Mouse (Mus musculus): ENCODE measurements around the gene Rhbdd1. TPM values are rescaled to one million over a fixed set of nuclear protein-coding genes. Genes with fewer than 3 reads are reported as not detected.

Rhbdd1 gene
- total RNA-seq, 1 experiment from 2014 or later: 15.8 TPM

DNA sequence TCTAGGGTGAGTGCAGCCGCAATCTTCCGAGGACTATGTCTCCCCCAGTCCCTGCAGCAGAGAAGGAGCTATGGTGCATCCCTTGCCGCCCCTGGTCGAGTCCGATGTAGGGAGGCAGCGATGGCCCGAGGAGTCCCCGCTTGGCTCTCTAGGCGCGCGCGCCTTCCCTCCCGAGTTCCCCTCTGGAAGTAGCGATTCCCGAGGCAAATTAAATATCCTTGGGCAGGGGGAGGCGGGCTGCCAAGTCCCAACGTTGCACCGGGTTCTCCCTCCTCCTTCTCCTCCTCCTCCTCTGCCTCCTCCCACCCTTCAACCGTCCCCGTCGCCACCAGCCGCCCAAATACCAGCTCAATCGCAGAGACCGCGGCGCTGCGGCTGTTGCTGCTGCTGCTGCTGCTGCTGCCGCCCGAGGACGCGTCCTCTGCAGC, 25.5 kb upstream of the Rhbdd1 start:
- peak; percentile 23; the same call in 1 of the 2 replicates for ATAC-seq (replicated peaks; ENCODE audit: low read depth, poor library complexity, severe bottlenecking)

DNA sequence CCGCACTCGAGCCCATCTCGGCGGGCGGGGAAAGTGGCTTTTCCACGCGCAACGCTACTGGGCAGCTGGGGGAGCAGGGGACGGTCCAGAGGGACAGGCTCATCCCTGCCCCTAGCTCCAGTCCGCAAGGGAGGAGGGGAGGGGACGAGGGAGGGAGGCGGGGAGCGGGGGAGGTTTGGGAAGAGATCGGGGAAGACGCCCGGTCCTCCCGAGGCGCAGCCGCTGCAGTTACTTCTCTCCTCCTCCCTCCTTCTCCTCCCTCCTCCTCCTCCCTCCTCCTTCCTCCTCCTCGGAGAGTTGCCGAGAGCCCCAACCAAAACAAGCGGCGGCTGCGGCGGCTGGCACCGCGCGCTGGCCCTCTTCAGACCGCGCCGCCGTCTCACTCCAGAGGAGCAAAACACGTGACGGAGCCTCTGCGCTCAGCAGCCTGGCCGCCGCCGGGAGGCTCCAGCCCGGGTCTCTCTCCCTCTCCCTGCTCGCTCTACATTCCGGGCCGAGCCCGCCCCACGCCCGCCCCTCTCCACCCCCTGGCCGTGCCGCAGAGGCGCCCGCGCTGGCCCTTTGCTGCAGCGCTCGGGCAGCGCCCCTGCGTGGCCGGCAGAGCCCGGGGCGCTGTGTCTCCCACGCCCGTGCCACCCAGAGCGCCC, 25.0 kb upstream of the Rhbdd1 start, which contains the start of gene Irs1:
Gene Irs1, minus strand, starts transcription at position 266 of the 647 bp plus-strand sequence.
- ATAC-seq (replicated peaks; ENCODE audit: low read depth, poor library complexity, severe bottlenecking): peak; percentile 60

DNA sequence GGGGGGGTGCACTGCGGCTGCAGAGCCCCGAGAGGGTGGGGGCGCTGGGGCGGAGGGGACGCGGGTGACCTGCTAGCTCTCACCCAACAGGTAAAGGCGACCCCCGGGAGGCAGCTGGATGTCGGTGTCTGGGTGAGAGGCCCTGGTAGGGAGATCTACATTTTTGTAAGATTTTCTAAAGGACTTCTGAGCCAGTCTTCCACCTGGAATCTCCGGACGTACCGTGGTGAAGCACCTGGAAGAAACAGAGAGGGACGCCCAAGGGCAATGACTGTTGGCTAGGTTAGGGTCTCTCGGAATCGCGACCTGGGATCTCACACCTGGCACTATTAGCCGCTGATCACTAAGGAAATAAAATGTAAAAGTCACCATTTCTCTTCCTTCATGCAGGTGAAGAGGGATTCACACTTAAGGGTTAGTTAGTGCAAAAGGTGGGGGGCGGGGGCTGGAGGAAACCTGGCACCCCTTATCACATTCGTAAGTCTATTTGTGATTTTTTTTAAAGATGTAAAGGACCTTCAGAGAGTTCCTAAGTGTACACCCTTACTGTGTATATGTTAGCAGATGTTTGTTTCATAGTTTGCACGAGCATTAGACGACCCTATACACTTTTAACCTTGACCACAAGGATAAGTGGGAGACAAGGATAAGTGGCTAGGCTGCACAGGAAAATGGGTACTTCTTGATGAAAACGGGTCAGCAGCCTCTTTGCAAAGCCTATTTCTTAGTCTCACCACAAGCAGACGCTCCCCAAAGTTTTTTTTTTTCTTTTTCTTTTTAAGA, 24.1 kb upstream of the Rhbdd1 start:
- no peak for ATAC-seq (replicated peaks; ENCODE audit: low read depth, poor library complexity, severe bottlenecking)

DNA sequence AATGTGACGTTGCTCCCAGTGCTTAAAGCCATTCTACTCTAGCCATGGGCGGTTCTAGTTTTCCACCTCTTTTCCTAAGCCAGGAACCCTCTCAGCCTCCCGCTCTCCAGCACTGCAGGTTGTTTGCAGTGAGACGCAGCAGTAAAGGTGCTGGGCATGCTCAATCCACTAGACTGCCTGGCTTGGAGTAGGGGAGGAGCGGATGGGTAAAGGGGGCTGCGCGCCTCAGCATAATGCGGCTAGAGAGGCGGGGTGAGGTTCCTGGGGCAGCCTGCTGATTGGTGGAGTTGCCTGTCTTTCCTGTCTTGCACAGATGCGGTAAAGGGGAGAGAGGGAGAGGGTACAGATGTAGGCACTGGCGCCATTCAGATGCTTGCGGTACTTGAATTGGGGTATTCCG, 23.5 kb upstream of the Rhbdd1 start:
- no peak; the same call in 1 of the 2 replicates for ATAC-seq (replicated peaks; ENCODE audit: low read depth, poor library complexity, severe bottlenecking)

DNA sequence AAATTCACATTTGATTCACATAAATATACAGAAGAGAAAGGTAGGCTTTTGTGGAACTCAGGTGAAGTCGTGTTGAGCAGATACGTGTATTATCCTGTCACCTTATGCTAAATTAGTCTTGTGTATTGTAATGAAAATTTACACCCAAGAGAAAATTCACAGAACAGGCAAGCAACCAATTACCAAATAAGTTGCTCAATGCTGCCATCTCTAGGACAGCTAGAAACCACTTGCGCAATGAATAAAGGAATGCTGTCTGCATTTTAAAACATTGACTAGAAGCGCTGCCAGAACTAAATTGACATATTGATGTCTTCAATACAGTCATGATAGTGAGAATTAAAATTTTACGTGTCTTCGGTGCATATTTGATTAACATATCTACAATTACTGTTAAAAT, 22.1 kb upstream of the Rhbdd1 start:
- ATAC-seq (replicated peaks; ENCODE audit: low read depth, poor library complexity, severe bottlenecking): peak; percentile 33; the same call in 1 of the 2 replicates

DNA sequence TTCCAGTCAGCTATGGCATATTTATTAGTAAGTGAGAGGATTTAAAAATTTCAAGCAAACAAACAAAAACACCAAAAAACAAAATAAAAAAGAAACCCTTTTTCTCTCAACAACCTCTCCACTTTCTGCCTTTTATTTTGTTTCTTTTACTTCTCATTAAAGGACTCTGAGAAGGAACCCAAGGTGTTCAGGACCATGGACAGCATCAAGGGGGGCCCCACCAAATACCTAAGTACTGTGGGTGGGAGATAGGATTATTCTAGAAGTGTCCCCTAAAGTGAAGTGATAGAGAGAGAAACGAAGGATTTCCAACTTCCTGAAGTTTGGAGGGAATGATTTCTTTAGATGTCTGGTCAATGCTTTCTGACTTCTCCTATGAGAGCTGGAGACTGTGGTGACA, 17.7 kb upstream of the Rhbdd1 start:
- ATAC-seq (replicated peaks; ENCODE audit: low read depth, poor library complexity, severe bottlenecking): no peak

DNA sequence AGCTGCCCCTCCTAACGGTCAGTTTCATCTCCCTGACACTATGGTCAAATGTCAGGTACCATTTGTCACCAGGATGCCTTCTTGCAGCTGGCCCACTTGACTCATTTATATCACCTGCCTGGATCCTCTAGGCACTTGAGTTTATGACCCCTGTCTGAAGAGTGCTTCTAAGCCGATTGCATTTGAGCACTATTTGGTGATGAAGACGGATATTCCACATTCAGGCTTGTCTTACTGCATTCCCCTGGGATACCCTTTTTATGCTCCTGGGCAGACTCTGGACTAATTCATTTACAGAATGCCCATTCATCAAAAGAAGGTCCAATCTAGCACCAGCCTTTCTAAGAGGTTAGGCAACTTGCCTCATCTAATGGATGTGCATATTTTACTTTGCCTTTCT, 11.8 kb upstream of the Rhbdd1 start:
- no peak for ATAC-seq (replicated peaks; ENCODE audit: low read depth, poor library complexity, severe bottlenecking)

DNA sequence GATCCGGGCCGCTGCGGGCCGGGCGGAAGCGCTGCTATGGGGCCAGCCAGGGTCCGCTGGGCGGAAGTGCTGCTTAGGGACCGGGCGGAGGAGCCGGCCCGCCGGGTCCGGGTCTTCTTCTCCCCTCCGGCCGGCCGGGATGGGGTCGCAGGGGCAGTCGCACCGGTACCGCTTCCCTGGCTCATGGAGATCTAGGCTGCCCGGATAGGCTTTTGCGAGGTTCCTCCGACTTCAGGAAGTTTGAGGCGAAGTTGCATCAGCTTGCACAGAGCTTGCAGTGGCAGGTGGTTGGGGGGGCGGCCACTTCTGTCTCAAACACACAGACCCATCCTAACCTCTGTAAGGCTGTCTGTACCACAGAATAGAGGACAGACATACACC, 484 bp downstream of the Rhbdd1 start:
- ATAC-seq (replicated peaks; ENCODE audit: low read depth, poor library complexity, severe bottlenecking): peak; percentile 73

DNA sequence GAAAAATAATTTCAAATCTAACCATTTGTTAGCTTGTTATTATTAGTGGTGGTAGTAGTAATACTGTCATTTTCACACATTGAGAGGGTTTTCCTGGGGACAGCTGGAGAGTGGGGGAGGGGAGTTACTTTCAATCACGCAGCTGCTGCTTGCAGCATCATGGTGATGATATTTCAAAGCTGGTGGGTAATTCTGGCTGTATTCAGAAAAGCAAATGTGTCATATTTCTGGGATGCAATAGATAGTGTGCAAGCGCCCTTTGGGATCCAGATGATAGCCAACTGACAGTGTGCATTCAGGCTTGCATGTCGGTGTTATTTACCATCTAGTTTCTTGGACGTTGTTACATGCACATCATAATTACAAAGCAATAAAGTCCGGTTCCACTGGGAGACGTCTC, 4.2 kb downstream of the Rhbdd1 start:
- ATAC-seq (replicated peaks; ENCODE audit: low read depth, poor library complexity, severe bottlenecking): no peak

DNA sequence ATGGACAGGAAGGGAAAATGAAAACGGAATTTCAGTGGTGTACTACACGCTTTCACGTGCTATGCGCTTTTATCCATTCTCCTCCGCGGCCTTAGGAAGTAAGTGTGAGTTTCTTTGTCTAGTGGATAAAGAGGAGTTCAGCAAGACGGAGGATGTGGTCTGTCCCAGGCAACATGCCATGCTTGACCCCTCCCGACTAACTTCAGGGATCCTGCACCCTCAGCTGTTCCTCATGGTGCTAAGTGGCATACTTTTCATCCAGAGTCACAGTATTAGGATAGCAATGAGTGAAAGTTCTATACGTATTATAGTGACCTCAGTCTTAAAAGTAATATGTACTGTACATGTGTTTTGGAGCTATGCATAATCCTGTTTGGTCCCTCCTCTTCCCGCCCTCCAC, 4.6 kb downstream of the Rhbdd1 start:
- ATAC-seq (replicated peaks; ENCODE audit: low read depth, poor library complexity, severe bottlenecking): no peak

DNA sequence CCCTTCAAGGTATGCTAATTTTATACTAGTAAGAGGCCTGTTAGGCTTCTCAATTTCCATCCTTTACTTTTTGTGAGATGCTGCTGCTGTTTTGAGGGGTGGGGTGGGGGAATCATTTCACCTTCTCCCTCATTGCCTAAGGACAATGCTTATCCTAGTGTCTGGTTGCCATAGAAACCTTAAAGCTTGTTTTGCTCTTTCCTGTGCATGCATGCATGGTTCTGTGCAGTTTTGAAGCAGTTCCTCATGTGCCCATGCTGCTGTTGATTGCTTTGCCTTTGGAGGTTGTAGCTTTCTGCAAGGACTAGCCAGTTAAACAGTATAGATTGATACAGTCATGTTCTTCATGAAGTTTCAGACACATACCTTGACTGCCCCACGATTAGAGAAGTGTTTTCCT, 5.2 kb downstream of the Rhbdd1 start:
- no peak for ATAC-seq (replicated peaks; ENCODE audit: low read depth, poor library complexity, severe bottlenecking)

DNA sequence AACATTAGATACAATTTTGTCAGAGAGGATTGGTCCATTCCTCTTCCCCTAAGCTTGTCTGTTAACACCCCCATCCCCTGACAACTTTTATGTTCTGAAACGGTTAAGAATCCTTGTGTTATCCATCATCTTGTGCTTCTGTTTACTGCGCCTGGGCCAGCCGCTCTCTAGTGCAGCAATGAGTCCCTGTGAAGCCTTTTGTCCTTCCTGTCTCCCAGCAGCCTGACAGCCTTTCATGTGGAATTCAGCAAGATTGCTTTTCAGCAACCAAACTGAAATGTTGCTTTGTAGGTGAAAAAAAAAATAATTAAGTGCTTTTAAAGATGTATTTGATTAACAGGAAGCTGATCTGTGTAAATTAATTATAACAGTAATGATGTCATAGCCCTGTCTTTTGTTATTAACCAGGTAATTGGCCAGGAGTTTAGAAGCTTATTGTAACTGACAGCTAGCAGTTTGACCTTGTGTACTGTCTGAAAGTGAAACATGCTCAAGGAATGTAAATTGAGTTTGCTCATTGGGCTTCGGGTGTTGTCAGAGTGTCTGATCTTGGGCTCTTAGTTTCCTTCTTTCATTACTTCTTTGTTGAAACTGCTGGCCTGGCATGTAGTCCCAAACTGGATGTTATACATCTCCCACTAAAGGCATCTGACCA, 8.0 kb downstream of the Rhbdd1 start:
- no peak for ATAC-seq (replicated peaks; ENCODE audit: low read depth, poor library complexity, severe bottlenecking)

DNA sequence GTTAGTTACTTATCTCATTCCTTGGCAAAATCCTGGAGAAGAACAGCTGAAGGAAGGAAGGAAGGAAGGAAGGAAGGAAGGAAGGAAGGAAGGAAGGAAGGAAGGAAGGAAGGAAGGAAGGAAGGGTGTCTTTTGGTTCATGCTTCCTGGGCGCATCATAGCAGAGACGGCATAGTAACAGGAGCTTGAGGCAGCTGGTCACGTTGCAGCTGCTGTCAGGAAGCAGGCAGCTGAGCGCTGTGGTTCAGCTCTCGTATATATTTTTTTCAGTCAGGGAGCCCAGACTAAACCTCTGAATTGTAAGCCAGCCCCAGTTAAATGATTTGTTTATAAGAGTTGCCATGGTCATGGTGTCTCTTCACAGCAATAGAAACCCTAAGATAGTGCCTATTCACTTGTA, 9.9 kb downstream of the Rhbdd1 start:
- ATAC-seq (replicated peaks; ENCODE audit: low read depth, poor library complexity, severe bottlenecking): no peak

DNA sequence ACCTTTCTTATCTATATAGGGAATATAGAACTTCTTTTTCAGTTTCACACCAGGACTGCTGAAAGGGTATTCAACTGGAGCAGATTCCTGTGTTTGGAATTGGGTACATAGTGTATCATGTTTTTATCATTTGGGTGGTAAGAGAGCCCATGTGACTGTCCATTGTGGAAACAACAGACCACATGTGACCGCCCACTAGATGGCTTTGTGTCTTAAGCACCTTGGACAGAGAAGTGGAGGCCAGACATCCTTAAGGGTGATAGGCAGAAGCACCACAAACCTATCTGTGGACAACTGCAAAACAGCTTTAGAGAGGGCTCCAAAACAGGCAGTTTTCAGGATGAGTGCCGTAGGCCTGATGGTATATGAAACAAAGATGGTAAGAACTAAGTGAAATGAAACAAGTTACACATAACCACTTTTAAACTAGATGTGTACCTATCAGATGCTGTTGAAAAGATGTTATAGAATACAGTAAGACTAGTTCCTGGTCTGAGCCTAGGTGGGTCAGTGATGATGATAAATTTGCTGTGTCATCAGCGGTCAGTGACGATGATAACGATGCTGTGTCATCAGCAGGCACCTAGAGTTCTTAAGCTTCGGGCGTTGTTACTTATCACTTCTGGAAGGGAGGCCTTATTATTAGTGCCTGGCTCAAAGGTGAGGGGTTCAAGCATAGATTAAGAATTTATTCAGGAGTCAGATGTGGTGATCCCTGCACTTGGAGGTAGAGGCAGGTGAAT, 12.0 kb downstream of the Rhbdd1 start:
- no peak for ATAC-seq (replicated peaks; ENCODE audit: low read depth, poor library complexity, severe bottlenecking)

DNA sequence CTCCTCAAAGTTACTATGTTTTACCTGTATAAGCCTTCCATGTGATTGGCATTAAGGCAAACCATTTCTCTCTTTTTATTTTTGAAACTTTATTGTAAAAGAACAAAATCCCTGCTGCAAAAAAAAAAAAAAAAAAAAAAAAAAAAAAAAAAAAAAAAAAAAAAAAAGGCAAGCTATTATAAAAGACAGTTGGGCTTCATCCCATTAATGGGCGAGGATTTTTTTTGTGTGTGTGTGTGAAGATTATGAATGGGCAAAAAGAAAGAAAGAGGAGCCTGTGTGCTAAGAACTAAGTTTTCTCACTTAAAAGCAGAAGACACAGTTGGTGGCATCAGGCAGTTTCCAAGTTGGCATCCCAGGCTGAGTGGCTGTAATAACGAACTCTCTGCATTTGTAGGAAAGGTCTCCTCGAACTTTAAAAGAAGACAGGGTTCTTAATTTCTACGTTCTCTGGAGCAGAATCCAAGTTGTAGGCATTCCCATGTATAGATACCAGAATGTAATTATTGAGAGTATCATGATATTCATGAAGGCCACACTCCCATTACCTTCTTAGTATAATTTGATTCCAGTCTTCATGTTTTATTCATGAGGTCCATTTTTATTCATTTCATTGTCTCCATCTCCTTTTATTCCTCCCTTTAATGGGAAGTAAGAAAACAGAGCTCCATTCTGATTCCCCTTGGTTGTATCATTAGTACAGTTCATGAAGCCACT, 13.1 kb downstream of the Rhbdd1 start:
- ATAC-seq (replicated peaks; ENCODE audit: low read depth, poor library complexity, severe bottlenecking): no peak

DNA sequence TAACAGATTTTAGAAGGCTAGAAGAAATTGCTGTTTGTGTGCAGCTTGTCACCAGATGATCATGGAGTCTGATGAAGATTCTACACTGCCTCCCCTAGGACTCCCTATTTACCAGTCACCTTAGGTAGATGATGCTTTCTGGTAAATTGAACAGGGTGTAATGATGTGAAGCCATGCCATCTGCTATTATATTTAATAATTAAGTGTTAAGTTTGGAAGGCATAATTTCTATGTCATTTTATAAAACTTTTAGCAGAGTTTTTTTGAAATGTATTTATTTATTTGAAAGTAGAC, 13.6 kb downstream of the Rhbdd1 start:
- no peak for ATAC-seq (replicated peaks; ENCODE audit: low read depth, poor library complexity, severe bottlenecking)

DNA sequence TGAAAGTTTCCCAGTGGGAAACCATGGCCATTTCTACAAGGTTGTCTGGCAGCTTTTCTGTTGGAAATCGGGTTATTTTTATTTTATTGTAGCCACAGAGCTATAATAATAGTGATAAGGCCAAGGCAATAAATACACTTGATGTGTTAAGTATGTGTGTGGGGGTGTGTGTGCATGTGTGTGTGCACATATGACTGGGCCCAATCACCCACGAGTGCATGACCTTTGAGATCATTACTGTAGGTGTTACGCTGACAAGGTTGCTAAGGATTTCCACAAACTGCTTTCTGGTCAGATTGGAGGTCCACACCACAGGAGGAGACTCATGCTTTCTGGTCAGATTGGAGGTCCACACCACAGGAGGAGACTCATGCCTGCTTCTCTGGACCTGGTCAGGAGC, 18.3 kb downstream of the Rhbdd1 start:
- ATAC-seq (replicated peaks; ENCODE audit: low read depth, poor library complexity, severe bottlenecking): no peak

DNA sequence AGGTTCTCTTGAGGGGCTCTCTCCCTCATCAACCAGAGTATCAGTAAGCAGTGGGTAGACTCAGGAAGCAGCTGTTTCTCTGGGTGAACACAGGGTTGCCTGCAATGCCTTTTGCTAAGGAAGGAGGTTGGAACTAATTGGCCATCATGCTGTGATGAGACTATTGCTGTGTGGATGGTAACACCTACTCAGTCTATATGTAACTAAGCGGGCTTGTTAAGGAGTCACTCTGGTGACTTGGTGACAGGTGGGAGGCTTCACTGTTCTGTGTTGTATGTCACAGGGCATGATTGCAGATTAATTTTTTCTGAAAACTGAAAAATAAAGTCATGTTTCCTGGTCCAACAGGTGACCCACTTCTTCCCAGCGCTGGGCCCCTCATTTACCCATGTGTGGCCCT, 36.8 kb downstream of the Rhbdd1 start:
- ATAC-seq (replicated peaks; ENCODE audit: low read depth, poor library complexity, severe bottlenecking): no peak

DNA sequence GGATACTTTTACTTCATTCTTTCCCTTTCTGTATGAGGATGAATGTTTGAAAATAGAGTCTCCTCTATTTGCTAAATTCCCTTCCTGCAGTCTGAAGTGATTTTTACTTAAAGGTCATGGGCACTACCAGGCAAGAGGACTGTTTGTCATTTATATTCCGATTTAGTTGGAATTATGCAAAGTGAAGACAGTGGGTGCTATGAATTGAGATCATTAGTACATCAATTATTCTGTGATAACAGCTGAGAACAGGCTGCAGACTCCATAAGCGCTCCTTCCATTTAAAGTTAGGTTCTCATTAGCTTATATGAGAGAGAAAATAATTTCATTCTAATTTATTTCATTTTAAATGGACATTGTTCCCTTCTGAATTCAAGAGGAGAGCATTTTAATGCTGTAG, 37.5 kb downstream of the Rhbdd1 start:
- no peak for ATAC-seq (replicated peaks; ENCODE audit: low read depth, poor library complexity, severe bottlenecking)
